Mouse (Mus musculus) CH12.LX (cell line): ENCODE data around the gene Sema4a.

Experiments
- BHLHE40 ChIP-seq: IDR thresholded peaks from 2 replicates; pipeline ENCODE4 v1.6.1; 2011; ENCODE audit warnings: mild to moderate bottlenecking, low read depth, low read length, improper control_type of control experiment
- CHD2 ChIP-seq: IDR thresholded peaks from 2 replicates; pipeline ENCODE4 v1.6.1; 2011; ENCODE audit warnings: low read length, improper control_type of control experiment
- CTCF ChIP-seq, 2 experiments: IDR thresholded peaks in 1 of 2; conservative IDR thresholded peaks in 1 of 2; 2 replicates each; pipeline ENCODE4 v1.5.1; 2011 to 2012; ENCODE audit warnings: low read depth in 2 of 2, low read length in 2 of 2, improper control_type of control experiment in 1 of 2, inconsistent platforms in 1 of 2, mild to moderate bottlenecking in 1 of 2, moderate library complexity in 1 of 2
- EP300 ChIP-seq: IDR thresholded peaks from 2 replicates; pipeline ENCODE4 v1.6.1; 2011; ENCODE audit warnings: low read length, improper control_type of control experiment
- HCFC1 ChIP-seq: IDR thresholded peaks from 2 replicates; pipeline ENCODE4 v1.6.1; 2012; ENCODE audit warnings: low read depth, mild to moderate bottlenecking, inconsistent platforms, low read length, improper control_type of control experiment
- POLR2A ChIP-seq: IDR thresholded peaks from 2 replicates; pipeline ENCODE4 v1.6.1; 2011; ENCODE audit warnings: low read depth, mild to moderate bottlenecking, improper control_type of control experiment, low read length
- RAD21 ChIP-seq: IDR thresholded peaks from 2 replicates; pipeline ENCODE4 v1.6.1; 2011; ENCODE audit warnings: low read depth, mild to moderate bottlenecking, low read length, improper control_type of control experiment, moderate library complexity
- RCOR1 ChIP-seq: conservative IDR thresholded peaks from 2 replicates; pipeline ENCODE4 v1.6.1; 2012; ENCODE audit warnings: low read depth, mild to moderate bottlenecking, inconsistent platforms, low read length, improper control_type of control experiment
- USF1 ChIP-seq: IDR thresholded peaks from 2 replicates; pipeline ENCODE4 v1.6.1; 2014; ENCODE audit warnings: low read depth, mild to moderate bottlenecking, inconsistent platforms, low read length, improper control_type of control experiment

DNA sequence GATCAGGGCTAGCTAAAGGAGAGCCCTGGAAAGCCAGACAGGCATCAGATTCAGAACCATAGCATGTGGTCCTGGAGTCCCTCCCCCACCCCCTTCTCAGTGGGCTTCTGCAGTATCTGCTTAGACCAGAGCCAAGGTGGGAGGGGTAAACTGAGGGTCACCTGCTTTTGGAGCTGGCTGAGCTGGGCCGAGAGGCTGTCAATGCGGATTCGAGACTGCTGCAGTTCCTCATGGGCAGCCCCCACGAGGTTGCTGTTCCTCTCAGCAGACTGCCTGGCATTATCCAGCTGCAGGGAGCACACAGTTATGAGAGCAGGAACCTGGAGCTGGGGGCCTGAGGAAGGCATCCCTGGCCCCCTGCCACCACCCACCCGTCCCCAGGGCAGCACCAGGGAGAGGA lies 25.1 kb upstream of the Sema4a start:
- TF ChIP-seq USF1 = no peak
- TF ChIP-seq CTCF (conservative IDR thresholded peaks at IDR 0.05 in 1 of 2, IDR thresholded peaks at IDR 0.05 in 1 of 2; ENCODE audit: low read depth in 2 of 2, low read length in 2 of 2) = no peak
- no peak for TF ChIP-seq CHD2
- TF ChIP-seq POLR2A = no peak
- TF ChIP-seq EP300 = no peak
- TF ChIP-seq RAD21 = no peak
- TF ChIP-seq HCFC1 = no peak
- no peak for TF ChIP-seq BHLHE40
- no peak for TF ChIP-seq RCOR1
